Mouse (Mus musculus): ENCODE results near the gene Enho.

- TF ChIP-seq CTCF (IDR thresholded peaks at IDR 0.05; ENCODE audit: low read depth, low read length) (no peak), EP300 (IDR thresholded peaks at IDR 0.05; ENCODE audit: insufficient read depth, low read depth, low read length) (0 out of 2 replicates have a peak, but pooled peaks have one; percentile 59), POLR2A (IDR thresholded peaks at IDR 0.05; ENCODE audit: insufficient read depth, low read length) (peak; percentile 58)
These were observed 8.7 kb downstream of the Enho start for GRCm38 (mm10) chr4:41631390-41631789.

Data from ES-Bruce4 (cell line).